Mouse (Mus musculus) ES-E14 (cell line): Measurements from ENCODE around the gene Plch2. TPM values are rescaled to one million over a fixed set of nuclear protein-coding genes. Genes with fewer than 3 reads are reported as not detected.

Experiments
- DNase-seq: peaks from one replicate; pipeline ENCODE4 v3.0.0-alpha.2; 2013; ENCODE audit warnings: low read depth, low spot score
- H3K27ac ChIP-seq: 2 replicates; pipeline ENCODE4 v1.5.1; 2012; ENCODE audit warnings: low read depth, mild to moderate bottlenecking, low read length, moderate library complexity, mixed read lengths; ENCODE audit not compliant: poor library complexity, insufficient read depth, severe bottlenecking
- H3K36me3 ChIP-seq: 2 replicates; pipeline ENCODE4 v1.6.1; 2012; ENCODE audit warnings: mild to moderate bottlenecking, low read length, moderate library complexity, mixed read lengths; ENCODE audit not compliant: control insufficient read depth, poor library complexity, insufficient read depth, severe bottlenecking
- H3K4me1 ChIP-seq, 2 experiments: fragments of 150-350 bp in 1 of 2; sonication (generic) in 1 of 2; 2 replicates each; pipeline ENCODE4 v1.6.1; 2012; ENCODE audit warnings: low read length in 2 of 2, mild to moderate bottlenecking in 1 of 2, mixed read lengths in 1 of 2; ENCODE audit not compliant: control insufficient read depth in 2 of 2, insufficient read depth in 2 of 2, poor library complexity in 1 of 2
- H3K4me3 ChIP-seq, 2 experiments: fragments of 150-350 bp in 1 of 2; sonication (generic) in 1 of 2; 2 replicates each; pipeline ENCODE4 v1.5.1; 2012; ENCODE audit warnings: low read length in 2 of 2, low read depth in 1 of 2, mild to moderate bottlenecking in 1 of 2, mixed read lengths in 1 of 2; ENCODE audit not compliant: insufficient read depth in 1 of 2, poor library complexity in 1 of 2, severe bottlenecking in 1 of 2
- H3K9ac ChIP-seq: 2 replicates; pipeline ENCODE4 v1.6.1; 2012; ENCODE audit warnings: low read depth, mild to moderate bottlenecking, low read length, mixed read lengths; ENCODE audit not compliant: poor library complexity, insufficient read depth, severe bottlenecking
- H3K9me3 ChIP-seq: fragments of 150-350 bp; sonication (generic); 2 replicates; pipeline ENCODE4 v1.6.1; 2012; ENCODE audit warnings: low read depth, mild to moderate bottlenecking, low read length; ENCODE audit not compliant: control insufficient read depth, insufficient read depth
- CHD2 ChIP-seq: IDR thresholded peaks from 2 replicates; pipeline ENCODE4 v1.6.1; 2014; ENCODE audit warnings: mild to moderate bottlenecking, low read depth, low read length, inconsistent platforms
- HCFC1 ChIP-seq: IDR thresholded peaks from 2 replicates; pipeline ENCODE4 v1.6.1; 2012; ENCODE audit warnings: low read length, inconsistent platforms, borderline replicate concordance; ENCODE audit not compliant: insufficient read depth
- MAFK ChIP-seq: IDR thresholded peaks from 2 replicates; pipeline ENCODE4 v1.6.1; 2014; ENCODE audit warnings: mild to moderate bottlenecking, low read depth, low read length, inconsistent platforms; ENCODE audit not compliant: insufficient read depth
- ZC3H11A ChIP-seq: IDR thresholded peaks from 2 replicates; pipeline ENCODE4 v1.6.1; 2012; ENCODE audit warnings: low read depth, mild to moderate bottlenecking, inconsistent platforms, low read length, borderline replicate concordance
- ZNF384 ChIP-seq: IDR thresholded peaks from 2 replicates; pipeline ENCODE4 v1.6.1; 2012; ENCODE audit warnings: low read depth, low read length, inconsistent platforms
- in situ Hi-C, 2 experiments: fragments of 600-800 bp; cut with MboI; formaldehyde crosslinking; loops; one replicate each; pipeline ENCODE4 v1.15.1; 2025; ENCODE audit warnings: low sequenced_read_pairs in 2 of 2, inconsistent platforms in 1 of 2; ENCODE audit not compliant: unreplicated experiment in 2 of 2
- total RNA-seq: library from RNA; depleted of rRNA; stranded (reverse); fragments of 300-350 nt; gene quantifications from 2 replicates; pipeline ENCODE4 v1.2.3, GENCODE M21; 2012

Gene Plch2
- total RNA-seq, 1 experiment = 0.94 TPM

DNA sequence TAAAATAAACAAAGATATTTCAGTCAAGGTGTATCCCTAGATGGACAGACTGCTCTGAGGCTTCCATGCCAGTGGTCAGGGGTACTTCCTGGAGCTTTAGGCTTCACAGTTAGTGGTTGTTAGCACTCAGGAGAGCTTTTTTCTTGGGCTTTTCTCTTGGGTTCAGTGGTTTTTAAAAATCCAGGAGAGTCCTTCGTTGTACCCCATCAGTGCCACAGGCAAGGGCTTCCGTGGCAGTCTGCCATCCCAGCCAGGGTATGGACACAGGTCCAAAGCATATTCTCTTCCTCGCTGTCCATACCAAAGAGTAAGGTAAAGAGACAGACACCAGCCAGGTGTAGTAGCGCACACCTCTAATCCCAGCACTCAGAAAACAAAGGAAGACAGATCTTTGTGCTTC, 33.6 kb upstream of the Plch2 start:
- no peak for TF ChIP-seq CHD2
- no peak overlapping the region for H3K27ac ChIP-seq
- peaks cover 2% of the 10 kb centered on the region; the same call in 1 of the 2 replicates for H3K36me3 ChIP-seq
- peaks cover 0 to 2% of the 10 kb centered on the region in 2 experiments; a peak in 1 of 4 replicates for H3K4me1 ChIP-seq
- H3K4me3 ChIP-seq = no peak overlapping the region
- in situ Hi-C loops = loop anchor here (5.0 kb wide), 1 partner anchor 157 kb away; the partner anchor contains the start of gene Faap20 (in 2 of the 2)
- H3K9ac ChIP-seq = no peak overlapping the region
- H3K9me3 ChIP-seq = no peaks in the 10 kb centered on the region
- no peak for DNase-seq

DNA sequence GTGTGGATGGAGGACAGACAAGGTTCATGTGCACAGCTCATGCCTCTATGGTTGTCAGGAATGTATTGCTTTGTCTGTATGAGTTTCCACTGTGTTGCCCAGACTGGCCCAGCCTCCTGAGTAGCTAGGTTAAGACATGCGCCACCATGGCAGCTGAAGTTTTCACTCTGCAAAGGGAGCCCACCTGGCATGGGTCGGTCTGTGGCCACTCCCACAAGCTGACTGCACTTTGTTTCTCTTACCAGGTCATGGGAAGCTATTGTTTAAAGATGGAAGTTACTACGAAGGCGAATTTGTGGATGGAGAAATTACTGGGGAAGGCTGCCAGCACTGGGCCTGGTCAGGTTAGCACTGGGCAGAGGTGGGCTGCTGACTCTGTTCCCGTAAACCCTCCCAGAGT, 32.7 kb upstream of the Plch2 start:
- no peak overlapping the region for H3K27ac ChIP-seq
- DNase-seq = no peak
- H3K36me3 ChIP-seq = peaks cover 2% of the 10 kb centered on the region; the same call in 1 of the 2 replicates
- H3K9me3 ChIP-seq = no peaks in the 10 kb centered on the region
- H3K4me1 ChIP-seq = peaks cover 0 to 4% of the 10 kb centered on the region in 2 experiments; a peak in 1 of 4 replicates
- in situ Hi-C loops = no loop called here
- no peak overlapping the region for H3K4me3 ChIP-seq
- no peak for TF ChIP-seq ZC3H11A
- TF ChIP-seq ZNF384 = no peak
- TF ChIP-seq CHD2 = no peak
- TF ChIP-seq MAFK = no peak
- no peak for TF ChIP-seq HCFC1
- no peak overlapping the region for H3K9ac ChIP-seq

DNA sequence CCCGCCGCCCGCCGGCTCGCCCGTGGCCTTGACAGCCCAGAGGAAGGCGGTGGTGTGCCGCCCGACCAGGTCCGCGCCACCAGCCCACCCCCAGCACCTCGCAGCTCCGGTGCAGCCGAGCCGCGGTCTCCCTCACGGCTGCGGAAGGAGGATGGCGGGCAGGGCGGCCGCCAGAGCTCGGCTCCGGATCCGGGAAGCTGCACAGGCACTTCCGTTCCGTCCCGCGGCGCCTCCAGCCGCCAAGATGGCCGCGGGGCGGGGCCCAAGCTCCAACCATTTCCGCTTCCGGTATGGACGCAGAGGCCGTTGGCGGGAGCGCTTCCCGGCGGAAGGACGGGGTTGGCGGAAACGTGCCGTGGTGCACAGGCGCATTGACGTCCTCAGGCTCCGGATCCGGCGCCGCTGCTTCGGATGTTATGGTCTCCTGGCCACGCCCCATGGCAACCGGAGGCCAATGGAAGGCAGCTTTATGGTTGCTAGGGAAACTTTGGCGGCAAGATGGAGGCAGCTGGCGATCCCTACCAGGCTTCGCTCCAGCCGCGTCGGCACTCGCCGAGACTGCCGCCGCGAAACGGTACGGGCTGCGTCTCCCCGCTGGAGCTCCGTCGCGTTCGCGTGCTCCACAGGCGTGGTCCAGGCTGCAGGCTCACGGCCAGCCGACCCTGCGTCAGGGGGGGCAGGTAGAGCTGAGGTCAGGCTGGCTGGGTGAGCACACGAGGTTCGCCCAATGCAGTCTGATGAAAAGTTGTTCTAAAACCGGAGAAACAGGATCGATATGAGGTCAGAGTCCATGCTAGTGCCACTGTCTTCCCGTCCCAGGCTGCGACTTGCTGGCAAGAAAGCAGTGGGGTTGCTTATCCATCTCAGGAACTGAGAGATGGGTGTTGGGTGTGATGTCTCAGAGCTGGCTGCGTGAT, 29.8 kb upstream of the Plch2 start, which contains the start of the genes Rer1 and Morn1:
Rer1 (minus strand) TSS at position 275 of the 917 bp plus-strand sequence.
Morn1 (plus strand) TSS at position 470 of the 917 bp plus-strand sequence.
- in situ Hi-C loops = no loop called here
- TF ChIP-seq MAFK (no peak), HCFC1 (peak; percentile 81)
- Histone ChIP-seq H3K36me3 (peaks cover 11% of the 10 kb centered on the region), H3K4me1 (peaks cover 0 to 4% of the 10 kb centered on the region in 2 experiments; a peak in 1 of 4 replicates), H3K27ac (peak within 1 kb of the TSS; percentile 86), H3K4me3 (peak within 1 kb of the TSS; percentile 98 to 99), H3K9ac (peak within 1 kb of the TSS; percentile 97), H3K9me3 (no peaks in the 10 kb centered on the region)
- DNase-seq = peak; percentile 99

DNA sequence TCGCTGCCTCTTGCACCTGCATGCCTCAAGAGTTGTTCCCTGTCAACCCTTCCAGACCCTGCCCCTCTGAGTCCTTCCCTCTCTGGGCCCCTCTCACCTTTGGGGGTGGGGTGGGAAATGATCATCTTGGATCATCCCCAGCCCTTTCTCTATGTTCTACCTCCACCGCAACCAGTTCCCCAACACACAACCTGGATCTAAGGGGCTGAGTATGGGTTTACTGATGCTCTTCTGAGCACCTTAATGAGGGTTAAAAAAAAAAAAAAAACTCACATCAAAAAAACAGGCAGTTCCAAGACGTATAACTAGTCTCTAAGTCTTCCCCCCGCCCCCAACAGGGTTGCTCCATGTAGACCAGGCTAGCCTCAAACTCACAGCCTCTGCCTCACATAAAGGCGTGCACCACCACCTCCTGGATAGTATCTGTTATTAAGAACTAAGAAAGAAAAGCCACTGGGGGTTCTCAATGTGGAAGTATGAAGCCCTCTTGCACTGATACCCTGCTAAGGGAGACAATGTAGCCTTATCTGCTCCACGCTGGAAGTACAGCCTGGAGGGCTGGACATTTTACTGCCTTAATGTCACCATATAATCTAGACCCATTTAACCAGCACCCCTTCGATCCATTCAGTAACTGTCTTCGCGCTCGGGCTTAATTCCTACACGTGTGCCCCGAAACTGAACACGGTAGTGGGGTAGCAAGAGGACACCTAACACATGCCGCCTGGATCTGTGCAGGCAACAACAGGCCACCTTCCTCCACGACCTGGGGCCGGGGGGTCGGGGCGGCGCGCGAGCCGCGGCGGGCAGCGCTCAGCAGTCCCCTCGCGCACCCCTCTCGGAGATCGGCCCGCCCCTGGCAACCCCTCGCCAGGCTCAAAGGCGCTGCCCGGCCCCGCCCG, 28.9 kb upstream of the Plch2 start:
- H3K27ac ChIP-seq = peak overlapping the region; percentile 86
- no peaks in the 10 kb centered on the region for H3K9me3 ChIP-seq
- TF ChIP-seq CHD2 (no peak), ZC3H11A (no peak), ZNF384 (no peak), HCFC1 (no peak), MAFK (no peak)
- peaks cover 13% of the 10 kb centered on the region for H3K36me3 ChIP-seq
- in situ Hi-C loops = no loop called here
- H3K4me1 ChIP-seq = peaks cover 0 to 4% of the 10 kb centered on the region in 2 experiments; a peak in 1 of 4 replicates
- no peak for DNase-seq
- peak overlapping the region; percentile 98 to 99 for H3K4me3 ChIP-seq
- H3K9ac ChIP-seq = peak overlapping the region; percentile 97
